Mouse (Mus musculus) urinary bladder, postnatal 4 days (tissue): ENCODE measurements around the gene Sncb.
"Not testable (repeated sequence)": the region's sequence is repeated elsewhere in the genome, so short reads cannot be mapped to it uniquely, and the experiment has no call there.

Experiments used
- DNase-seq, 2 experiments: peaks; one replicate each; pipeline ENCODE4 v3.0.0; 2021 to 2022; ENCODE audit warnings: low spot score in 2 of 2

Sncb gene

DNA sequence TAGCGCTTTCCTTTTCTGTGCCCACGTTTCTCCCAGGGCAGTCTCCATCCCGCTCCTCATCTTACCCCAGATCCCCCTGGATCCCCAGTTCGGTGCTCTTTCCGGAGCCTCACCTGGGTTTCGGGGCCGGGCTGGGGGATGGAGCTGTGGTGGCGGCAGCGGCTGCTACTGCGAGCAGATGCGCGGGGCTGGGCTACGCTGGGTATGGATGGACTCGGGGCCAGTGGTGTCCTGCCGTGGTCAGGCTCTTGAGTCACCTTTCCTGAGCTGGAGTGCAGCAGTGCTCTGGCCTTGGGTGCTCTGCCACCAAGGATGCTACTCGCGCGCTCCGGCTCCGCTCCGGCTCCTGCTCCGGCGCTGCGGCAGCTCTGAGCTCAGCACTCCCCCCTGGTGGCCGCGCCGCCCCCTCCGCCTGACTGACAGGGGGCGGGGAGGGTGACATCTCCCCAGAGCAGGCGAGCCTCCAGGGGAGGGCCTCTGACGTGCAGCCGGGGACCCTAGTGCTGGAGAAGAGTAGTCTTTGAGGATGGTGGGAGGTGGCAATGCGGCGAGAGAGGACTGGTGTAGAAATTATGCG is at the start of gene Sncb:
Sncb (minus strand) TSS at position 404 of the 577 bp plus-strand sequence.
- no peak for DNase-seq

DNA sequence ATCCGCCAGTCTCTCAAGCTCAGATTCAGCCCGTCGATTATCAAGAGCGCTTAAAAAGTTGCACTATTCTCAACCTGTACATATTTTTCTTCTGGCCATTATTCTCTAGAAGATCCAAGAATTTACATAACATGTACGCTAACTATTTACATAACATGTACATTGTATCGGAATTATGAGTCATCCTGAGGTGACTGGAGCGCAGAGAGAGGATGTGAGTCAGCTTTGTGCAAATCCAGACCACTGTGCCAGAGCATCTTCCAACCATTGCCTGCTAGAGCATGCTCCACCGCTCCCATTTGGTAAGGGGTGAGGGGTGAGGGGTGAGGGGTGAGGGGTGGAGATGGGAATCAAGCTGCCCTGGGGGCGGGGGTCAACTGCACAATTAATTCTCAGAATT is 47.0 kb upstream of the Sncb start:
- DNase-seq: no peak

DNA sequence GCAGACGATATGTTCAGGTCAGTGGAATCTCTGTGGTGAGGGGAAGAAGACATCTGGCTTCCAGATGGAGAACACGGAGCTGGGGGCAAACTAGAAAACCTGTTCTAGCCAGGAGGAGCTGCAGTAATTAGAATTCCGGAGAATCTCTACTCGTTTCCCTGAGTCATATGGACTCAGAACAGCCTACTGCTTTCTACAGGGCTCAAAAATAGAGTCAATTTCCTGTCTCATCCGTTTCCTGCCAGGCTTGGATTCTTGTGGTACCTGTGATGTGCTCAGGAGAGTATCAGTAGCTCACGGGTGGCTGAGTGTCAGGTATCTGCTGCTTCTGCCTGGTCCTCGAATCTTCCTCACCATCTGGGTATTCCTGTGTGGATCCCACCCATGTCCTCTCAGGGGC is 45.1 kb upstream of the Sncb start:
- no peak for DNase-seq

GRCm38 (mm10) chr13:54808067-54808466 is 41.7 kb upstream of the Sncb start:
- DNase-seq: no peak

DNA sequence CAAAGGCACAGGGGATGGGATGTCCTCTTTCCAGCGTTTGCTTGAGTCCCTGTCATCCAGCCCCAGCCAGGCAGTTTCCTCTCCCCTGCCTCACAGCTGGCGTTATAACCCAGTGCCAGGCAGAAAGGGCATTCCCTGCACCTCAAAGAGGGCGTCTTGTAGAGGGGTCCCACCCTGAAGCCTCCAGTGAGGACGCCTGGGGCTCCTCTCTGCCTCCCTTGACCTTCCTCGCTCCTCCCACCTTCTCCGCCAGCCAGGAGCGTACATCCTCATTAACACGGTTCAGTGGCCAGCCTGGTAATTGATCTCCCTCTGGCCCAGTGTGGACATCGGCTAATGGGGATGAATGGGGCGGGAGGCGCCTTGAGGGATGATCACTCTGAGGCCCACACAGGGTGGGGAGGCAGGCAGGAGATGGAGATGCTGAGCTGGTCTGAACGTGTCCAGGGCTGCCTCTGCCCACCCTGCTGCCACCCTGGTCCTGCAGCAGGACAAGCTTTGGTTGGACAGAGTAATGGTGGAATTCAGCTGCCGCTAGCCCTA is 40.1 kb upstream of the Sncb start:
- no peak for DNase-seq

GRCm38 (mm10) chr13:54805134-54805838 is 38.9 kb upstream of the Sncb start:
- no peak for DNase-seq

DNA sequence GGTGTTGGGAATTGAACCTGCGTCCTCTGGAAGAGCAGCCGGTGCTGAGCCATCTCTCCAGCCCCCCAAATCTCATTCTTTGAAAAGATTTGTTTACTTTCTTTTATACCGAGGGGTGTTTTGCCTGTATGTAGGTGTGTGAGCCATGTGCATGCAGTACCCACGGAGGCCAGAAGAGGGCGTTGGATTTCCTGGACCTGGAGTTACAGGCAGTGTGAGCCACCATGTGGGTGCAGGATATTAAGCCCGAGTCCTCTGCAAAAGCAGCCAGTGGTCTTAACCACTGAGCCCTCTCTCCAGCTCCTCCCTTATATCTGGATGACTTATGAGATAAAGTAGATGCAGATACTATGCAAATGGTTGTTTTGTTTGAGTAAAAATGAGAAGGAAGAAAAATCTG is 36.6 kb upstream of the Sncb start:
- DNase-seq: no peak

DNA sequence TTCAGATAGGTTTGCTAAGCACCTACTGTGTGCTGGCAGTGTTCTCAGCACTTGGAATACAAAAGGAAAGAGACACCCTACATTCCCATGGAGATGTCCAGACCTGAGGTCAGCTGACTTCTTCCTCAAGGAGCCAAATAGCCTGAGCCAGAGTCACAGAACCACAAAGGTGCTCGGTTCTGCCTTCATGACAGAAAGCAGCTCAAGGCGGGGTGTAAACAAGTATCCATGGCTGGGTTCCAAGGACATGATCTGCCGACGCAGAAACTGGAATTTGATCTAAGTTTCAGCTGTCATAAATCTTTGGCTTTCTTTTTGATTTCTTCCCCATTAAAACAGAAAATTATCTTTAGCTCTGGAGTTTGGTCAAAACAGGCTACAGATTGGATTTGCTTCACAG is 33.8 kb upstream of the Sncb start:
- no peak for DNase-seq

GRCm38 (mm10) chr13:54799701-54800100 is 33.3 kb upstream of the Sncb start:
- peak; percentile 49 to 72 for DNase-seq

DNA sequence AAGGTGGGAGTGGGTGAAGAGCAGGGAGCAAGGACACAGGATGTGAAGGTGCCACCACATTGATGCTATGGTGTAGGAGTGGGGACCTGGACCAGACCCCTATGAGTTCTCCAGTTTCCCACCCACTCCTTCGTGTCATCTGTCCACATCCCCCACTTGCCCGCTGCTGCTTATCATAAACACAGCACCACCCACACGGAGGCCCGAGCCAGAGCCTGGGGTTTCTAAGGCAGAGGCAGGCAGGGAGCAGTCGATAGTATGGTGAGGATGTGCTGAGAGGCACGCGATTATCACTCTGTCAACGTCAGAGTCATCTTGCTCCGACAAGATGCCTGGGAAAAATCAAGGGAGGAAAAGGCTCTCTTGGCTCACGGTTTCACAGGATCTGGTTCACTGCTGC is 32.3 kb upstream of the Sncb start:
- DNase-seq: no peak

DNA sequence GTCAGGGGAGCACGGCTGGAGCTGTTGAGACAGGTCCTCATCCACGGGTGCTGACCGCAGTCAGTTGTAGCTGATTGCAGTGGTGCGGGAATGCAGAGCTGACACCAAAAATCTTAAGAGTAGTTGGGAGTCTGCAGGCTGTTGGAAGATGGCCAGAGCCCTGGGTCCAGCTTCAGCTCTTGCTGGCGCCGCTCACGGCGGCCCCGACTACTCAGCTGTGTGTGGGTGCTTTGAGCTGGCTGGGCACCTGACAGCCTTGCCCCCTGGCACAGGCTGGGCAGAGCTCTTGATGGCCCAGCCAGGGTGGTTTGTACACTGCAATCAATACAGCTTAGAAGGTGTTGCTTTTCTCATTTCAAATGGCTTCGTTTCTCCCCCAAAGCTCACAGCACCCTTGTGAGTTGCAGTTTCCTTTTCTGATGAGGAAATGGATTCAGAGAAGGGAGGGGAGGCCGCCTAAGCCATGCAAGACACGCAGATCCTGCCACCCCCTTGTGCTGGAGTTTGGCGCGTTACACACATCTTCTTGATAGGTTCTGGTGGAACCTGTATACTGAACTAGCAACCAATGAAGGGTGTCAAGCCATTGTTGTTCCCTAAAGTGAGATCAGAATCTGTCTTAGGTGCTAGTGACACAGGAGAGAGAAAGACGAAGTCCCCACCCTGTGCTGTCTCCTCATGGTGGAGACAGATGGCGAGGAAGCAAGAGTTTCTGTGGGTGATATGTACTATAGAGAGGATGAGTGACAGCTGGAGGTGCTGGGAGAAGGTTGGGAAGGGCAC is 31.7 kb upstream of the Sncb start:
- DNase-seq: no peak

DNA sequence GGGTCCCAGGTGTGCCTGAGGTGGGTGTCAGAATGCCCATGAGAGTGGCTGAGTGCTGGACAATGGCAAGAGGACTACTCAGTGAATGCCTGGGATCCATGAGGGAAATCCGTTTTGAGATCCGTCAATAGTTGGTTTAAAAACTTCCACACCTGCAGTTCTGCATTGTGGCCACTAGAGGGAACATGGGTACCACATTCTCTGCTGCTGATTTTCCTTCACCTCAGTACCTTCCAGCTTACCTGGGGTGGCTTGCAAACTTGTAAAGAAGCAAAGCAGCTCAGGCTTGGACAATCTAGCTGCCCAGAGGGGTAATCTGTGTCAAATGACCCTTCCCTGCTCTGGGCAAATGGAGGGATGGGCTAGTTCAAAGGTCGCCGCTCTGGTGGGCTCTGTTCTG is 31.0 kb upstream of the Sncb start:
- no peak for DNase-seq

GRCm38 (mm10) chr13:54794843-54795242 is 28.4 kb upstream of the Sncb start:
- no peak for DNase-seq

- DNase-seq: no peak
Measured at GRCm38 (mm10) chr13:54794002-54794577, 27.7 kb upstream of the Sncb start.

- no peak for DNase-seq
Measured at GRCm38 (mm10) chr13:54792259-54793230, 26.1 kb upstream of the Sncb start.

DNA sequence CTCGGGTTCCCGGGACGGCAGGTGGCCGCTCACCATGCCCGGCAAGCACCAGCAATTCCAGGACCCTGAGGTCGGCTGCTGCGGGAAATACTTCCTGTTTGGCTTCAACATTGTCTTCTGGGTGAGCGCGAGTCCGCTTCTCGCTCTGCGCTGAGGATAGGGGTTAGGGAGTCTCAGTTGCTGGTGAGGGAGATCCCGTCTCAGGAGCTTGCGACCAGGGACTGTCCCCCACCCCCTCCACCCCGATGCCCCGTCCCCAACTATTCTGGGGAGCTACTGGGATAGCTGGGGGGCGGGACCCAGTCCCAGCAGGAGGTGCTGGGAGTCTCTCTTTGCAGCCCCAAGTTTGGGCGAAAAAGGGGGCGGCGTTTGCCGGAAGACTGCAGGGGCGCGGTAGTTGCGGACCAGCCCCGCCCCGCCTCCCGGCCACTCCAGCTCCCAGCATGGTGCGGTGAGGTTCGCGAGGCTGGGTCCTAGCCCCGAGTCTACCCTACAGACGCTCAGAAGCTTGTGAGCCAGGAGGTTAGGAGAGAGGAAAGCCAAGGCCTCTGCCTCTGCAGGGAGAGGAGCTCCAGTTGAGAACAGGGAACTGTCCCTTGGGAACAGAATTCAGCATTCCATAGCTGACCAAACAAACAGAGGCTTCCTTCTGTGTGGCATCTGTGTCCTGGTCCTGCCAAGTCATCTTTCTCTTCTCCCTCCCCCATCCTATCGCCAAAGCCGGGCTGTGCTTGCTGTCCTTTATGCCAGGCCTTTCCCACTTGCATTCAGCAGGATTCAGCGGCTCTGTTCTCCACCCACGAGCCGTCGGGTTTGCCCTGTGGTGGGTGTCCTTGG is 23.4 kb upstream of the Sncb start:
- DNase-seq: no peak

DNA sequence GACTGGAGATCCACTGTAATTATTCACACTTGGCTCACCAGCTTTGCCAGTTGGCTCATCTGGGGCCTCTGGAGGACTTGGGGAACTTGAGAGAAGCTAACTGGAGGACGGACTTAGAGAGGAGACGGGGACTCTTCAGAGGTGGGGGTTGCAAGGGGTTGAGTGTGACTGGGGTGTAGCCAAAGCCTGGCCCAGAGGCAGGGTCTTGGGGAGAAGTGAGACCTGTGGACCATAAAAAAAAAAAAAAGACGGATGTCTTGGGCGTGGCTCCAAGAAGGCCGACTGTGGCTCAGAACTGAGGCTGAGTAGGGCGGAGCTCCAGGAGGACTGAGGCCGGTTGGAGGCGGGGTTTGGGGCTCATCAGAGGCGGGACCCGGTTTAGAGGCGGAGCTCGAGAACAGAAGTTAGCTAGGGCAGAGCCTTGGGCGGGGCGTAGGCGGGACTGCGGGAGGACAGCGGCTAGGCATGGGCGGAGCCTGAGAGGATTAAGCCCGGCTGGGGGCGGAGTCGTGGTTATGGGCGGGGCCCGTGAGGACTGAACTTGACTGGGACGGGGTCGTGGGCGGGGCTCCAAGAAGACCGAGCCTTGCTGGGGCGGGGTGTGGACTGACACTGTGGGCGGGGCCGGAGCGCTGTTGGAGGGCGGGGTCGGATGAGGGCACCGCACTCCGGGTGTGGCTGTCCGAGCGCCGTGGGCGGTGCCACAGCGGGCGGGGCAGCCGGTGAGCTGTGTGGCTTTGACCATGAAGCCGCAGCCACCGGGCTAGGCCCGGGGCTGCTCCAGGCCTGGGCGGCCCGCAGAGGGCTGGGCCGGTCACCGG is 22.6 kb upstream of the Sncb start, which contains the start of gene Tspan17:
Tspan17 (plus strand) TSS at position 638 of the 821 bp plus-strand sequence.
- DNase-seq: peak; percentile 95 to 96

DNA sequence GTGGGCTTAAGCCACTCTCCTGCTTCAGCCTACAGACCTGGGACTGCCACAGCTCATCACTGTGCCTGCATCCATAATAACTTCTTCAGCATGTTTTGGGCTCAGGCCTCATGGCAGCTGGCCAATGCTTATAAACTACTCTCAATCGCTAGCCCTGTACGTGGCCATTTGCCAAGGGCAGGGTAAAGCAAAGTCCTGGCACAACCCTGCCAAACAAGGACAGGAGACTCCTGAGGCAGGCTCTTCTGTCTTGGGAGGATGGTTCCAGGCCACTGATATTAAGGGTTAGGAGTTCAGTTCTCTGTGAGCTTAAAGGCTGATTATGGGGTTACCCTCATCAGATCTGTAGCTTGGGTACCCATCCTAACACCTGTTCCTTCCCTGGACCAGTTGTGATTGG is 21.2 kb upstream of the Sncb start:
- DNase-seq: not testable (repeated sequence)

GRCm38 (mm10) chr13:54783698-54784097 is 17.3 kb upstream of the Sncb start, which contains the start of gene Eif4e1b:
TSS of gene Eif4e1b (plus strand) at chr13:54783998.
- no peak for DNase-seq
